Mouse (Mus musculus): Measurements from ENCODE around the gene Gm17018.

GRCm38 (mm10) chr19:45584856-45585620 is 24.6 kb downstream of the Gm17018 start:
- TF ChIP-seq CTCF (IDR thresholded peaks at IDR 0.05; ENCODE audit: insufficient read depth, low read depth, low read length) (no peak), POLR2A (IDR thresholded peaks at IDR 0.05; ENCODE audit: insufficient read depth, low read depth, low read length) (no peak)
